Mouse (Mus musculus) spleen, adult 2 months (tissue): ENCODE results near the gene Cc2d2a. TPM values are rescaled to one million over a fixed set of nuclear protein-coding genes. Genes with fewer than 3 reads are reported as not detected.

ENCODE experiments used
- DNase-seq, 2 experiments: peaks; one replicate each; pipeline versions ENCODE4 v3.0.0 to v3.0.0-alpha.2; 2012 to 2021; ENCODE audit warnings: low spot score in 2 of 2, low read depth in 1 of 2
- H3K27ac ChIP-seq: fragments of 200-500 bp; 2 replicates; pipeline ENCODE4 v1.5.1; 2012; ENCODE audit warnings: low read length, inconsistent platforms; ENCODE audit not compliant: insufficient read depth
- H3K27me3 ChIP-seq: fragments of 200-500 bp; 2 replicates; pipeline ENCODE4 v1.6.1; 2012; ENCODE audit warnings: mild to moderate bottlenecking, moderate library complexity, low read length, inconsistent platforms; ENCODE audit not compliant: control insufficient read depth, insufficient read depth
- H3K36me3 ChIP-seq: fragments of 200-500 bp; 2 replicates; pipeline ENCODE4 v1.6.1; 2012; ENCODE audit warnings: mild to moderate bottlenecking, low read length, inconsistent platforms; ENCODE audit not compliant: control insufficient read depth, insufficient read depth
- H3K4me1 ChIP-seq: fragments of 200-500 bp; 2 replicates; pipeline ENCODE4 v1.6.1; 2011; ENCODE audit warnings: inconsistent platforms; ENCODE audit not compliant: control insufficient read depth, insufficient read depth, insufficient read length
- H3K4me3 ChIP-seq: fragments of 200-500 bp; 2 replicates; pipeline ENCODE4 v1.5.1; 2011; ENCODE audit warnings: mild to moderate bottlenecking, inconsistent platforms; ENCODE audit not compliant: insufficient read depth, insufficient read length; ENCODE audit errors: extremely low read depth
- CTCF ChIP-seq: fragments of 200-500 bp; IDR thresholded peaks from 2 replicates; pipeline ENCODE4 v1.5.1; 2011; ENCODE audit warnings: mild to moderate bottlenecking, inconsistent platforms; ENCODE audit not compliant: insufficient read depth, insufficient read length, insufficient replicate concordance; ENCODE audit errors: extremely low read depth
- POLR2A ChIP-seq: fragments of 200-500 bp; IDR thresholded peaks from 2 replicates; pipeline ENCODE4 v1.6.1; 2011; ENCODE audit warnings: low read depth, low read length, inconsistent platforms
- WGBS: fragments of 180-500 bp; shearing (Covaris S2); methylation state at CpG from one replicate; pipeline ENCODE4 v1.1.7; 2018; 5-methylcytosine and 5-hydroxymethylcytosine counted together
- polyA plus RNA-seq: library from polyadenylated mRNA; depleted of rRNA; stranded (reverse); fragments of >200 nt; gene quantifications from 2 replicates; pipeline ENCODE4 v1.2.3, GENCODE M21; 2012

Gene Cc2d2a
- polyA plus RNA-seq, 1 experiment: 0.58 TPM

GRCm38 (mm10) chr5:43685466-43685865 lies 23.3 kb downstream of the Cc2d2a start:
- no peak overlapping the region for H3K4me3 ChIP-seq
- no peak for DNase-seq
- 92% methylated on average over 5 of the region's 5 CpGs for WGBS

GRCm38 (mm10) chr5:43692489-43692888 lies 30.3 kb downstream of the Cc2d2a start:
- DNase-seq: no peak
- Histone ChIP-seq H3K27me3 (no peaks in the 10 kb centered on the region), H3K27ac (no peak overlapping the region), H3K4me1 (no peaks in the 10 kb centered on the region), H3K4me3 (no peak overlapping the region), H3K36me3 (no peaks in the 10 kb centered on the region)
- 88% methylated on average over 4 of the region's 4 CpGs for WGBS
- TF ChIP-seq POLR2A (no peak), CTCF (no peak)

More at GRCm38 (mm10) chr5:43685466-43685865, 23.3 kb downstream of the Cc2d2a start:
- Histone ChIP-seq H3K4me1 (no peaks in the 10 kb centered on the region), H3K27me3 (no peaks in the 10 kb centered on the region), H3K27ac (no peak overlapping the region), H3K36me3 (no peaks in the 10 kb centered on the region)
- TF ChIP-seq CTCF (no peak), POLR2A (no peak)

GRCm38 (mm10) chr5:43697133-43697532 lies 35.0 kb downstream of the Cc2d2a start:
- TF ChIP-seq POLR2A (no peak), CTCF (no peak)
- Histone ChIP-seq H3K4me3 (no peak overlapping the region), H3K4me1 (no peaks in the 10 kb centered on the region), H3K27ac (no peak overlapping the region), H3K36me3 (no peaks in the 10 kb centered on the region), H3K27me3 (no peaks in the 10 kb centered on the region)
- 93% methylated on average over 3 of the region's 3 CpGs for WGBS
- DNase-seq: no peak

GRCm38 (mm10) chr5:43699240-43699639 lies 37.1 kb downstream of the Cc2d2a start:
- no peak for DNase-seq
- H3K27me3 ChIP-seq: no peaks in the 10 kb centered on the region
- no peak overlapping the region for H3K27ac ChIP-seq
- H3K36me3 ChIP-seq: no peaks in the 10 kb centered on the region
- TF ChIP-seq CTCF (no peak), POLR2A (no peak)
- no peak overlapping the region for H3K4me3 ChIP-seq
- no peaks in the 10 kb centered on the region for H3K4me1 ChIP-seq

- Histone ChIP-seq H3K27ac (no peak overlapping the region), H3K4me1 (no peaks in the 10 kb centered on the region), H3K36me3 (no peaks in the 10 kb centered on the region), H3K4me3 (no peak overlapping the region), H3K27me3 (no peaks in the 10 kb centered on the region)
- no peak for TF ChIP-seq CTCF
- TF ChIP-seq POLR2A: no peak
- no peak for DNase-seq
- WGBS: 84% methylated on average over 5 of the region's 5 CpGs
These were observed 59.6 kb downstream of the Cc2d2a start for GRCm38 (mm10) chr5:43721538-43722451.

- TF ChIP-seq CTCF: no peak
- TF ChIP-seq POLR2A: no peak
- H3K4me3 ChIP-seq: no peak overlapping the region
- no peak for DNase-seq
- no peaks in the 10 kb centered on the region for H3K36me3 ChIP-seq
- H3K27ac ChIP-seq: no peak overlapping the region
- no peaks in the 10 kb centered on the region for H3K4me1 ChIP-seq
- WGBS: 93% methylated on average over 6 of the region's 6 CpGs
- H3K27me3 ChIP-seq: no peaks in the 10 kb centered on the region
These were observed 60.3 kb downstream of the Cc2d2a start for GRCm38 (mm10) chr5:43722452-43722783.

GRCm38 (mm10) chr5:43723830-43724229 lies 61.7 kb downstream of the Cc2d2a start:
- WGBS: 89% methylated on average over 7 of the region's 7 CpGs
- H3K4me3 ChIP-seq: no peak overlapping the region
- TF ChIP-seq CTCF (no peak), POLR2A (no peak)
- DNase-seq: no peak
- no peaks in the 10 kb centered on the region for H3K36me3 ChIP-seq
- H3K4me1 ChIP-seq: no peaks in the 10 kb centered on the region
- no peaks in the 10 kb centered on the region for H3K27me3 ChIP-seq
- H3K27ac ChIP-seq: no peak overlapping the region
